Mouse (Mus musculus): ENCODE measurements around the gene Map4. TPM values are rescaled to one million over a fixed set of nuclear protein-coding genes. Genes with fewer than 3 reads are reported as not detected.
"Not testable (repeated sequence)": the region's sequence is repeated elsewhere in the genome, so short reads cannot be mapped to it uniquely, and the experiment has no call there.

Gene Map4
- total RNA-seq, 2 experiments from 2014 or later, result 616 to 624 TPM

DNA sequence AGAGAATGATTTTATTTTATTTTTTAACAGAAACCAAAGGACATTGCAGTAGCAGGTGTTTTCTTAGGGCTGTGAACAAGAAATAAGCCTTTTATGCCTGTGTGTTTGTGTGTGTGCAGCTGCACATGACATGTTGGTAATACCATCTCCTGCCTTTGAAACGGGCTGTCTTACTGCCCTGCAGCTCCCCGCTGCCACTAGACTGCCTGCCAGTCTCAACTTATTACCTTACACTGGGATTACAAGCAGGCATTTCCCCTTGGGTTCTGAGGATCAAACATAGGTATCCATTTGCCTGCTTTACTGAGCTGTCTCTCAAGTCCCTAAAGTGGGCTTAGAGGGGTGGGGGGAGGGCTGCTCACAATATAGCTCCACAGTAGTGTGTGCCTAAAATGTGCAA lies 129.5 kb downstream of the Map4 start:
- no peak for DNase-seq (ENCODE audit: low spot score in 2 of 2)

DNA sequence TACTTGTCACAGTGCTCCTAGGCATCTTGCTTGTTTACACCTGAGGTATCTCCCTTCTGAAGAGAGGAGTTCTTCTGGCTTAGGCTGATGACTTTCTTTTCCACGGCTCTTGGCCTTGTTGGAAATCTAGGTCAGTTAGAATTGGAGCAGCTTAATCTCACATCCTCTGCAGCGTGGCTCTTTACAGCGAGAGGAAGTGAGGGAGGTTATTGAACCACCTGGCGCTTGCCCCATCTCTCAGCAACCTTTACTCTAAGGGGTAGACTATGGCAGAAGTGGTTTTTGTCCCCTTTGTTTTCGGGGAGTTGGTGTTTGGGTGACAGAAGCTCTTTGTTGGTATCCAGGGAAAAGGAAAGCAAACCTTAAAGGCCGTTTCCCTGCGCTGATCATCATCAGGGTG lies 131.1 kb downstream of the Map4 start:
- DNase-seq (ENCODE audit: low spot score in 2 of 2), result no peak

DNA sequence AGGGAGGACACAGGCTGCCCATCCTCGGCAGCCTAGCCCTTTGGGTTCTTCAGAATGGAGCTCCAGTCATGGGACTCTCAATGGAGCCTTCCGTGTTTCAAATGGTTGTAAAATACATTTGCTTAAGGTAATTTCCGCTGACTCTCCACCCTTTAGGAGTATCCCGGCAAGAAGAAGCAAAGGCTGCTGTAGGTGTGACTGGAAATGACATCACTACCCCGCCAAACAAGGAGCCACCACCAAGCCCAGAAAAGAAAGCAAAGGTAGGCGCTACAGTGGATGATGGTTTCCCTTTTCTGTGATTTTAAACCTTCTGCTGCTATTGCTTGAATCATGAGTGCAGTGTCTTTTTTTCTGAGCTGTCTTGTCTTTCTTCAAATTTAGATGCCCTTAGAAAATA lies 131.6 kb downstream of the Map4 start:
- no peak for DNase-seq (ENCODE audit: low spot score in 2 of 2)

DNA sequence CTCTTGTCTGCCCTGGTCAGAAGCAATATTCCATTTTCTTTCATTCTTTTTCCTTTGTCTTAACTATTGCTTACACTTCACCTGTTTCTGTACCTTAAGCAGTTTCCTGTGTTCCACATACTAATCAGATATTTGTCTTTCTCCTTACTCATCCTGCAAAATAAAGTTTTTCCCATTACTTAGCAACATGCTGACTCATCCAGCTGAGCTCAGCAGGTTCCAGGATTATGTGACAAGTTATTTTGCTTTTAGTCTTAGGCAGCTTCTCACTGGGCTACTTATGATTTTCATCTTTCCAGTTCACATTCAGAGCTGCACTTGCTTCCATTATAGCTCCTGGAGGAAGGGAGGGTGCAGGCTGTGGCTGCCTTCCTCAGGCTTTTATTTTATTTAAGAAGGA lies 133.4 kb downstream of the Map4 start:
- DNase-seq (ENCODE audit: low spot score in 2 of 2), result no peak

DNA sequence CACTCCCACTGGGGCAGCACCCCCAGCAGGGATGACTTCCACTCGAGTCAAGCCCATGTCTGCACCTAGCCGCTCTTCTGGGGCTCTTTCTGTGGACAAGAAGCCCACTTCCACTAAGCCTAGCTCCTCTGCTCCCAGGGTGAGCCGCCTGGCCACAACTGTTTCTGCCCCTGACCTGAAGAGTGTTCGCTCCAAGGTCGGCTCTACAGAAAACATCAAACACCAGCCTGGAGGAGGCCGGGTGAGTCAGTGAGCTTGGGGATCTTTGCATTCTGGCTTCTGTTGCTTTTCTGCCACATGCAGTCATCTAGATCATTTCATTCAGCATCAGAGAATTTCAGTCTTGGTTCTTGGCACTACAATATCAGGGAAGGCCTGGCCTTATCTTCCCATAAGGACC lies 137.5 kb downstream of the Map4 start:
- no peak for DNase-seq (ENCODE audit: low spot score in 2 of 2)

DNA sequence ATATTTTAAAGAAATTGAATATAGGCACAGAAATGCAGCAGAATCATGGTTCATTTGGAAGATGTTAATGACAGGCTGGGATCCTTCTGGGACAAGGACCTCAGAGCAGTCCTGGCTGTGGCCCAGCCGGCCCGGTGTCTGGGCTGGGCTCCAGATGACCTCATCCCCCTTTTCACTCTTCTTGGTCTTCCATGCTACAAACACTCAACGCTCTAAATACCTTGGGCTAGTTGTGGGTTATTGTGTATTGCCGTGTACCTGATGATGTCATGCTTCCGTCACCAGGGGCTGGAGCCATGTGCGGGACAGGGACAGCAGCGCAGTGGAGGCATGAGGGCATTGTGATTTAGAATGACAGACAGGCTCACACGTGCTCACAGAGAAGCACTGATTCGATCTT lies 139.1 kb downstream of the Map4 start:
- no peak for DNase-seq (ENCODE audit: low spot score in 2 of 2)

DNA sequence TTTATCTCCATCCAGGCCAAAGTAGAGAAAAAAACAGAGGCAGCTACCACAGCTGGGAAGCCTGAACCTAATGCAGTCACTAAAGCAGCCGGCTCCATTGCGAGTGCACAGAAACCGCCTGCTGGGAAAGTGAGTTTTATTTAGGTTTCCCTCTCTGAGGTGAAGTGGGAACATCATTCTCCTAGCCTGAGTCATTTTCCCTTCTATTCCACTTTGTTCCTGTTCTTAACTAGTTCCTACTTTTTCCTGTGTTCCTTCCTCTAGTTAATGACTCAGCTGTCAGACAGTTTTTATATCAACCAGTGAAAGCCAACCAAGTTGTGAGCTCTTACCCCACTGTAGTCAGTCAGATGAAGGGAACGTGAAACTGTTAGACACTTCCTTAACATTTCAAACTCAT lies 139.8 kb downstream of the Map4 start:
- no peak for DNase-seq (ENCODE audit: low spot score in 2 of 2)

DNA sequence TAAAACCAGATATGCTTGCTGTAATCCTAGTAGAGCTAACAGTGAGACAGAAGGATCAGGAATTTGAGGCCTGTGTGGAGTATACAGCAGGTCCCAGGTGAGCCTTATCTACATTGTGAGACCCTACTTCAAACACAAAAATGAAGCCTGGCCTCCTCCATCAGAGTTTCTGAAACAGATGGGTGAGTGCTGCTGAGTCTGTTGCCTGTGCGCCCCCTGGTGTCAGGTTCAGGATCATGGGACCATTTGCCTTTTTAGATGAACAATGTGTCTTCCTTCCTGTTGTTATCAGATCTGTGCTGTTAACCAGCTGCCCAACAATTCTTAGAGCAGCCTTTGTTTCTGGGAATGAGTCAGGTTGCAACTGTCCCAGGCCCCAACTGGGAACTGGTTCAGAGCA lies 140.6 kb downstream of the Map4 start:
- DNase-seq (ENCODE audit: low spot score in 2 of 2), result peak; percentile 87 to 90

DNA sequence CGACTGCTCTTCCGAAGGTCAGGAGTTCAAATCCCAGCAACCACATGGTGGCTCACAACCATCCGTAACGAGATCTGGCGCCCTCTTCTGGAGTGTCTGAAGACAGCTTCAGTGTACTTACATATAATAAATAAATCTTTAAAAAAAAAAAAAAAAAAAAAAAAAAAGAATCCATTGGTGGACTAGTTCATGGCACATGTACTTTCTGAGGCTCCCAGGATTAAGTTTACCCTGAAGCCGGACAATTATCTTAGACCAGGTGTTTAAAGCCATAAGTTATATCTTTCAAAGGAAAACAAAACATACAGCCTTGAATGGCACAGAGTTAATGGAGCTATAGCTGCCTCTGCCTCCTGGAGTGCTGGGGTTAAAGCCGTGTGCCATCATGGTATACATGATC lies 145.2 kb downstream of the Map4 start:
- DNase-seq (ENCODE audit: low spot score in 2 of 2), result not testable (repeated sequence)

DNA sequence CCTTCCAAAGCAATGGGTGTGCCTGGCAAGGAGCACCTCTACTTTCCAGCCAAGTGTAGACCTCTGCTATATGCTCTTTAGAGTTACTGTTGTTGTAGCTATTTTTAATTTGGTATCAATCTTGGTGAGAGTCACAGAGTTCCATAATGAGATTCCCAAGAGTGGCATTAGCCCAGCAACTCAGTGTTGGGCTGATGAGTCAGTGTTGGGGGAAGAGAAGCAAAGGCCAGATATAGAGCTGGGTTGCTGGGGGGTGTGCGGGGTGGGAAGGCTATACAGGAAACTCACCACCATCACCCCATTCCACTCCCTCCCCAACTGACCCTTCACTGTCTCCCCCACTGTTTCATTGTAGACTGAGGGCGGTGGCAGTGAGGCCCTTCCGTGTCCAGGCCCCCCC lies 149.8 kb downstream of the Map4 start:
- no peak for DNase-seq (ENCODE audit: low spot score in 2 of 2)

DNA sequence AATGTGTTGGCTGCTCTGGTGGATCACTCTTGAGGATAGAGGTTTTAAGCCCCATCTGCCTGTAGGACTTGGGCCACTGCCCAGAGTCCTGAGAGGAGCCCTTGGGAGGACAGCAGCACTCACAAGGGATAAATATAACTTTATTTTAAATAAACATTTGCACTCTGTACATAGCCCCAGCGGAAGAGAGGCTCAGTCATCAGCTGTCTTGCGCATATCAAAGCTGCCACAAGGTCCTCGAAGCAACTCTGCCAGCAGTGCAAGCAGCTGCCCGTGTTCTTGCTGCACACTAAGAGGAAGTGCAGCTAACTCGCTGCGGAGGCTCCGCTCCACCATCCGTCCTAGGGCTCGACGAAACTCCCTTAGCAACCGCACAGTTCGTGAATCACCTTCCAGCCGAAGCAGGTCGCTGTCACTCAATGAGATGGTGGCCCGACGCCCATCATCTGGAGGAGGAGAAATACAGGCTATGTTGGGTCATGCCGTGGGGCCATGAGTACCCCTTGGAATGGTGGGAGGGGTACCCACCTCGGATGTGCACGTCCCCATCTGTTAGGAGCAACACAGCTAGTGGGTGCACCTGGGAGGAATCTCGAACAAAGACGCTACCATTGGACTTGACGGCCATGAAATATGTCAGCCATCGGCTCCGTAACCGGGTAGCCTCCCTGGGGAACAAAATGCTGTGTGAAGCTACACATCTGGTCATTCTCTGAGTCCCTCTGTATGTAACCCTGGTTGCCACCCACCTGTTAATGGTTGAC lies 153.1 kb downstream of the Map4 start:
- DNase-seq (ENCODE audit: low spot score in 2 of 2), result peak; percentile 44

DNA sequence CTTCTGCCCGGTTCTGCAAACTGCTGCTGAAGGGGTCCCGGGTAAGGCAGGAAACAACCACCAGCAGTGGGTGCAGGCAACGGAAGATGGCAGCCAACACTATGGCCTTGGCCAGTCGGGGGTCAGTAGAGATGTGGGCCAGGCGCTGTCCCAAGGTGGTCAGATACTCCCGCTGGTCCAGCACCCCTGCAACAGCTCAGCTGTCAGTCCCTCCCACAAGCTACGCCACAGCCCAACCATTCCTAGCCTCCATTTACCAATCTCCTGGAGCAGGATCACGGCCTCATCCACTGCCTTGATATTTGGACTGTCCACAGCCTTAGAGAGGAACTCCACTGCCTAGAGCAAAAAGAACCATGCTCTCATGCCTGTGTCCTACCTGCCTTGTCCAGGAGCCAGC lies 154.4 kb downstream of the Map4 start:
- no peak for DNase-seq (ENCODE audit: low spot score in 2 of 2)

DNA sequence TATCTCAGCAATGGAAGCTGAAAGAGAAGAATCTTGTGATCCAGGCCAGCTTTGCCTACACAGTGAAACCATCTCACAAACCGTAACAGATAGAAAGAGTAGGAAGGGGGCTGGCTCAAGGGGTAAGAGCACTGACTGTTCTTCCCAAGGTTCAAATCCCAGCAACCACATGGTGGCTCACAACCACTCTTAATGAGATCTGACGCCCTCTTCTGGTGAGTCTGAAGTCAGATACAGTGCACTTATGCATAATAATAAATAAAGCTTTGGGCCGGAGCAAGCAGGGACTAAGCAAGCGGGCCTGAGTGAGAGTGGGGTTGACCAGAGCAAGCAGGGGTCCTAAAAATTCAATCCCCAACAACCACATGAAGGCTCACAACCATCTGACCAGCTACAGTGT lies 162.0 kb downstream of the Map4 start:
- DNase-seq (ENCODE audit: low spot score in 2 of 2), result no peak

DNA sequence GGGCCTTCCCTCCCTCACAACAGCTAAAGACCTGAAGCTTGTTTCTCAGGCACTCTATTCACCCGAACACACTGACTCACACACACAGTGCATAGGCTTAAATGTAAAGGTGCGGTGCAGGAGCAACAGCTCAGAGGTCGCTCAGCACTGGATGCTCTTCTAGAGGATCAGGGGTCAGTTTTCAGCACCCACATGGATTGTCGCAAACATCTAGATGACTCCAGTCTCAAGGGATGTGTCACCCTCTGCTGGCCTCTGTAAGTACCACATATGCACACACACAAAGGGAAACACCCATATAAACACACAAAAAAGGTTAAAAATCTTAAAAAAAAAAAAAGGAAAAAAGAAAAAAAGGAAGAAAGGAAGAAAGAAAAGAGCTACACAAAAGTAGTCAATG lies 163.5 kb downstream of the Map4 start:
- no peak for DNase-seq (ENCODE audit: low spot score in 2 of 2)

DNA sequence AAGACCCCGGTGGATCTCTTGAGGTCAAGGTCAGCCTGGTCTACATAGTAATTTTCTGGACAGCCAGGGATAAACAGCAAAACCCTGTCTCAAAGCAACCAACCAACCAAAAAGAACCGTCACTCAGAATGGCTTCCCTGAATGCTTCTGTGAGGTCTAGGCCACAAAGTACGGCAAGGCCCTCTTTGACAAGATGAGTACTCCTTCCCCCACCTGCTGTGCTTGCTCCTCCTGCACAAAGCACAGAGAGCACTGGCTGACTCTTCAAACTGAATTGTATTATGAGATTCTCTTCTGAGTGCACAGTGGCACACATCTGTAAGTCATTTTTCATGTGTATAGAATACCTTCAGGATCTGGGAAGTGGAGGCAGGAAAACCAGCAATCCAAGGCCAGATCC lies 166.5 kb downstream of the Map4 start:
- DNase-seq (ENCODE audit: low spot score in 2 of 2), result no peak

DNA sequence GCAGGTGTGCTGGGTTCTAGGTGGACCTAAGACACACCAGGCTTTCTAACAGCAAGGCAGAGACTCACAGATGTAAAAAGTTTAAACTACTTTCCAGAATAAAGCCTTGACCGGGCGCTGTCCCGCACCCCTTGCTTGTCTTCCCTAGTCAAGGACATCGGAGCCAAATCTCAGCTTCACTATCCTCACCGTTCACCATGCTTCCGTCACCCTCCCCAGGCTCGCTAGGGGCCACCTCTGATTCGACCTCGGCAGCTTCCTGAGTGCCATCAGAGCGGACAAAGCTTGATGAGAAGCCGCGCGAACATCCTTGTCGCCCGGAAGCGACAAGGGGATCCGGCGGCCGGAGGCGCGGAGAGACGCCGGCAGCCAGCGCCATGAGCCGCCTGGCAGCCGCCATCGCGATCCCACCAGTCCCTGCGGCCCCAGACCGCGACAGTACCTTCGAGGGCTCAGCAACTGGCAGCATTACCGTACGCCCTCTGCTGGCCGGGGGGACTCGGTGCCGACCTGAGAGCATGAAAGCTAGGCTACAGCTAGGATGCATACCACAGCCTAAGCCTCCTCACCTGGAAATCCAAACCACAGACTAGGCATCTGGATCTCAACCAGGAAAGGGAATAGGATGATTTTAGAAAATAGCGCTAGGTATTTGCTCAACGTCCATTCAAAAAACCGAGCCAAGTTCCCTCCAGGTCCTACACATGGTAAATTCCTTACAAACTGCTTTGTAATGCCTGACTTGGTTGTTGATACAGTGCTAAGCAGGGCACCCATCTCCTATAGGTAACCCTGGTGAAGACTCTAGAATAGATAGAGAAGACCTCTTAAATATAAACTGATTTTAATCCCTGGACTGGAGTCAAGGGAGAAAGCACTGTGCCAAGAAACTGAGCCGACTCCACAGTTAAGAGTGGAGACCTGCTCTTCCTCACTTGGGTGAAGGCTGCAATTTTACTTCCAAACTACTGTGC lies 169.7 kb downstream of the Map4 start:
- DNase-seq (ENCODE audit: low spot score in 2 of 2), result peak; percentile 94 to 97

DNA sequence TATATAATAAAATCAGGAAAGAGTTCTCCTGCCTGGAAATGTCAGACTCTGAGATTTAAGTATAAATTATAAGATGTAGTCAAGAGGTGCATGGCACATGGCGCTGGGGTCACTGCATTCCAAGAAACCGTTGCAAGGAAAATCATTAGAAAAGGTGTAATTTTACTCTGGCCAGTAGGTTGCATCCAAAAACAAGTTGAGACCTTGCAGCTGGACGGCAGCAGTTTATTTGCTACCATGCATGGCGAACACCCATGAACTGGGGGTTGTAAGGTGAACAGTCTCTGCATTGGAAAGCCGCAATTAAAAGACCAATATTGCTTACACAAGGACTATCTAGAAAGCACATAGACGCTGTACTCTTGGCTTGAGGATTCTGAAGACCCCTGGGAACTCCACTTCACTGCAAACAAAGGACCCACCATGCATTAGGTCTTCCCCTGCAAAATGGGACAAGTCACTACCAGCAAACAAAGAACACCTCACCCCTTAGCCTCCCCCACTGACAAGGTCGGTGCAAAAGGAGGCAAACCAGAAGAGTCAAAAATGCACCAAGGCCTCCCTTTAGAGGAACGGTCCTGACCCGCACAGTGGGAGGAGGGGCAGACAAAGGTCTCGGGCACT lies 185.2 kb downstream of the Map4 start:
- no peak for DNase-seq (ENCODE audit: low spot score in 2 of 2)

DNA sequence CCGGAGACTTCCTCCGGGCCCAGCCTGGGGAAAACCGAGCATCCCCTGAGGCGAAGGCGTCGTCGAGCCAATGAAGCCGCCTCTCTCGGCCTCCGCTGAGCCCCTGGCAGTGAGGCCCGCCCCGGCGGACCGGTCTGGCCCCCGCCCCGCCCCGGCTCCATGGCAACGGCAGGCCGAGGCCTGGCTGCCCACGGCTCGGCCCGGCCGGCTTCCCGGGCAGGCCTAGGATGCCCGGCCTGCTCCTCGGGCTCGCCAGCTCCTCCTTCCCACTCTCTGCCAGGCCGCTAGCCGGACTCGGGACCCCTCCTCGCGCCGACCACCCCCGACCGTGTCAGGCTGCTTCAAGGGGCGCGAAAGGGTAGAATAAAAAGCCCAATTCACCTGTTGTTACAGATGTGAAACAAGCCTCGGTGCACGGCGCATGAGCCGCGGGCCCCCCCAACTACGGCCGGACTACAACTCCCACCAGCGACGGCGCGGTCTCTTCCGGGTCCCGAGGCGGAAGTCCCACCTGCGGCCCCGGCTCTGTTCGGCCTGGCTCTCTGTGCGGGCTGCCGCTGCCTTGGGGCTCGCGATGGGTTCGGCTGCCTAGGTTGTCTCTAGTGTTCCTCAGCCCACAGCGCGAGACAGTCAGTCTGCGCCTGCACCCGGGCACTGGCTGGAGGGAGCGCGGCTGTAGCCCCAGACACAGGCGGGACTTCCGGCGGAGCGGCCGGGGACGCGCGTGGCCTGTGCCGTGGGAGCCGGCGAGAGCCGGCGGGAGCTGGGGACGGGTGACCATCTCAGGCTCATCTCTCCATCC lies 185.9 kb downstream of the Map4 start, which contains the start of gene Smarcc1:
Smarcc1 (plus strand) TSS at position 732 of the 802 bp plus-strand sequence.
- peak; percentile 88 to 91 for DNase-seq (ENCODE audit: low spot score in 2 of 2)

DNA sequence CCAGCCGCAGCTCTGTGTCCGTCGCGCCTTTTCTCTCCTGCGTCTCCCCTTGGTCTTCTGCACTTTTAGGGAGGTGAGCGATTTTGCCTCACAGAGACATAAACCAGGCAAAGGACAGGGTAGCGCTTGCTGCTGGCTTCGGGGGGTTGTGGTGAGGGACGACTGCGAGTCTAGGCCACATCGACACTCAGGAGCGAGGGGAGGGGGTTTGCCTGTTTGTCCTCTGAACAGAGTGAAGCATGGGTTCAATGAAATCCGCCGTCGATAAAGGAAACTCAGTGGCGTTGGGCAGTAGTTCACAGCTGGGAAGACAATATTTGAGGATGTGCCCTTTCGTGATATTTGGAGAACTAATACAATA lies 186.5 kb downstream of the Map4 start, which contains the start of gene Dhx30:
Dhx30 (minus strand) TSS at position 52 of the 361 bp plus-strand sequence.
- no peak for DNase-seq (ENCODE audit: low spot score in 2 of 2)

DNA sequence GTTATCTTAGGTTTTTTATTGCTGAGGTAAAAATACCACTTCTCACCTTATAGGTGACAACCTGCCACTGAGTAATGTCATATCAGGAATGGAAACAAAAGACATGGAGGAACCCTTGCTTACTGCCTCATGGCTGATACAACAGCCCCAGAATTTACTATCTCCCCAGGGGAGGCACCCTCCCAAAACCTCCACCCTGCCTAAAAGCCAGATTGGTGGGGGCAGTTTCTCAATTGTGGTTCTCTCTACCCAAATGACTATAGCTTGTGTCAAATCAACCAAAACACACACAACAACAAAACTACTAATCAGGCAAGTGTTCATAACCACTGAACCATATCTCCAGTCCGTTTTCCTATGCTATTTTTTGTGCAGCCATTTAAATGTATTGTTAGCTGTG lies 187.0 kb downstream of the Map4 start:
- no peak for DNase-seq (ENCODE audit: low spot score in 2 of 2)

DNA sequence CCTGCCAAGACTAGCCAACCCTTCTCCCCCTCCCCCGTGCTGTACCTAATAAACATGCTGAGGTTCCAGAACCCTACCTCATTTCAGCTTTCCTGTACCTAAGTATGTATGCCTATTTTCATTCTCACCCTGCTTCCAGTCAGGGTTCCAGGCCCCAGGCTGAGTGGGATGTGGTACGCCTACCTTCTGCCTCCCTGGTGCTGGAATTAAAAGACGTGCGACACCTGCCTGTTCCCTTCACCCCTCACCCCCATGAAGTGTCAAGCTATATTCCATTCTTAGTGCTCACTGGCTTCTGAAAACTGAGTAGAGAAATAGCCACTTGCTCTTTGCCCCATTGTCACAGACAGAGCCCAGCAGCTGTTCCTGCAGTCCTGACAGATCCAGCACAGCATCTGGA lies 190.2 kb downstream of the Map4 start:
- no peak for DNase-seq (ENCODE audit: low spot score in 2 of 2)

Measured in layer of hippocampus, postnatal 10 days (tissue).